In the genomic region with DNA sequence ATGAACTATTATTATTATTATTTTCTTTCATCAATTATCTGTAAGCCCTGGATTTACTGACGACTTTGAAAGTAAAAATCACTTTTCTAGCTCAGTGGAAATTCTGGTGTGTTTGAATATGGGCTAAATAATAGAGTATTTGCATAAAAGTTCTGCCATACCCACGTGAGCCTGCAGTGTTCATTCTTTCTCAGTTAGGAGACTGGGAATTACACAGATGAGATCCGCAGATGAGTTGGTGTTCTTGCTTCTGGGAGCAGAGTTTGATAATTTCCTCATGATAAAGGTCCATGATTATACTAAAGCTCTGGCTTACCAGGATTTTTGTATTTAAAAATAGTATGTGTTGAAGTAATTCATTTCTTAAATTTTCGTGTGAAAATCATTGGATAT, we compare ENCODE assay signal across 25 mouse cellular contexts.
DNase-seq lines count a peak whose midpoint lies in the region; ATAC-seq and TF ChIP-seq lines count a peak whose summit lies in the region.
"Had no signal": no experiment of that assay in that cellular context is flagged by ENCODE, and none has a peak within 500 bp of the region (broad histone marks: within the 10 kb centered on the region; RNA-seq: fewer than 3 reads in every experiment).

No protein-coding gene starts in this region.

- no peak overlapping the region for H3K9ac ChIP-seq in hindbrain, embryonic 15.5 days
- no peak overlapping the region for H3K9ac ChIP-seq in hindbrain, embryonic 11.5 days (ENCODE audit: low read depth, low read length)
- no peak overlapping the region for H3K9ac ChIP-seq in midbrain, embryonic 16.5 days (ENCODE audit: low read depth, low read length)
- no peak overlapping the region for H3K9ac ChIP-seq in midbrain, postnatal 0 days (replicated peaks; ENCODE audit: low read length, poor library complexity, severe bottlenecking)
- H3K9ac ChIP-seq in forebrain, embryonic 14.5 days (ENCODE audit: low read length): no peak overlapping the region
- H3K9ac ChIP-seq: limb, embryonic 12.5 days; liver, embryonic 15.5 days; lung, embryonic 14.5 days; midbrain, embryonic 12.5 days; neural tube, embryonic 12.5 days had no signal

- no peak for ATAC-seq in hindbrain, embryonic 15.5 days (ENCODE audit: low FRiP score, low read depth)
- no peak for ATAC-seq in hindbrain, embryonic 11.5 days (ENCODE audit: low FRiP score)
- ATAC-seq in midbrain, embryonic 16.5 days: peak; percentile 64; the same call in 1 of the 2 replicates
- ATAC-seq in midbrain, postnatal 0 days (ENCODE audit: low FRiP score): no peak
- peak; percentile 50; the same call in 1 of the 2 replicates for ATAC-seq in forebrain, embryonic 14.5 days
- no peak for ATAC-seq in megakaryocyte progenitor cell, adult 5-6 weeks (replicated peaks; ENCODE audit: poor library complexity)
- ATAC-seq: intestine, postnatal 0 days had no signal

- DNase-seq in hindbrain, embryonic 11.5 days (ENCODE audit: low spot score): no peak
- DNase-seq in midbrain, postnatal 0 days (ENCODE audit: low spot score): no peak
- peak; percentile 19 for DNase-seq in forebrain, embryonic 14.5 days (ENCODE audit: low spot score)
- no peak for DNase-seq in heart, postnatal 4 days
- DNase-seq: adrenal gland, postnatal 36 days; cerebellum, adult 2 months; cerebellum, postnatal 14 days; gastrocnemius, postnatal 14 days; heart, postnatal 14 days; kidney, adult 9 months; kidney, postnatal 10 days; lung, embryonic 14.5 days; lung, postnatal 14 days; thymus, adult 2 months; thymus, postnatal 4 days had no signal

- WGBS in hindbrain, embryonic 15.5 days: 37% methylated on average over 4 of the region's 4 CpGs
- 65% methylated on average over 4 of the region's 4 CpGs for WGBS in hindbrain, embryonic 11.5 days
- 41% methylated on average over 4 of the region's 4 CpGs for WGBS in midbrain, embryonic 16.5 days
- WGBS in midbrain, postnatal 0 days: 36% methylated on average over 4 of the region's 4 CpGs
- WGBS in forebrain, embryonic 14.5 days: 27% methylated on average over 4 of the region's 4 CpGs

- no peaks in the 10 kb centered on the region for H3K9me3 ChIP-seq in hindbrain, embryonic 15.5 days
- no peaks in the 10 kb centered on the region for H3K9me3 ChIP-seq in hindbrain, embryonic 11.5 days (ENCODE audit: control insufficient read depth, low read length)
- H3K9me3 ChIP-seq in midbrain, embryonic 16.5 days (replicated peaks; ENCODE audit: control insufficient read depth, low read length, poor library complexity, severe bottlenecking): no peaks in the 10 kb centered on the region
- H3K9me3 ChIP-seq in midbrain, postnatal 0 days (ENCODE audit: low read length): no peaks in the 10 kb centered on the region
- H3K9me3 ChIP-seq in forebrain, embryonic 14.5 days (replicated peaks; ENCODE audit: control insufficient read depth, low read length): no peaks in the 10 kb centered on the region
- H3K9me3 ChIP-seq: limb, embryonic 12.5 days; liver, embryonic 15.5 days; midbrain, embryonic 12.5 days; neural tube, embryonic 12.5 days had no signal

- peaks cover 6% of the 10 kb centered on the region; the same call in 1 of the 2 replicates for H3K4me1 ChIP-seq in hindbrain, embryonic 15.5 days (replicated peaks)
- H3K4me1 ChIP-seq in hindbrain, embryonic 11.5 days (replicated peaks; ENCODE audit: control insufficient read depth, insufficient read depth, low read length): no peaks in the 10 kb centered on the region
- 0 out of 2 replicates have a peak, but pooled peaks cover 2% of the 10 kb centered on the region for H3K4me1 ChIP-seq in midbrain, embryonic 16.5 days (ENCODE audit: control insufficient read depth, insufficient read depth, low read length)
- H3K4me1 ChIP-seq in midbrain, postnatal 0 days (ENCODE audit: insufficient read depth, low read length): no peaks in the 10 kb centered on the region
- no peaks in the 10 kb centered on the region for H3K4me1 ChIP-seq in forebrain, embryonic 14.5 days (ENCODE audit: control insufficient read depth, insufficient read depth, low read length)
- H3K4me1 ChIP-seq: limb, embryonic 12.5 days; liver, embryonic 15.5 days had no signal

- no peak overlapping the region for H3K4me3 ChIP-seq in hindbrain, embryonic 15.5 days
- H3K4me3 ChIP-seq in hindbrain, embryonic 11.5 days (ENCODE audit: low read depth, low read length): no peak overlapping the region
- no peak overlapping the region for H3K4me3 ChIP-seq in midbrain, embryonic 16.5 days (ENCODE audit: low read depth, low read length)
- H3K4me3 ChIP-seq in midbrain, postnatal 0 days (ENCODE audit: low read depth, low read length): no peak overlapping the region
- H3K4me3 ChIP-seq in forebrain, embryonic 14.5 days (ENCODE audit: low read depth, low read length): no peak overlapping the region
- H3K4me3 ChIP-seq: erythroblast, embryonic 14.5 days; limb, embryonic 12.5 days; liver, embryonic 15.5 days; midbrain, embryonic 12.5 days; neural tube, embryonic 12.5 days had no signal

- H3K4me2 ChIP-seq in hindbrain, embryonic 15.5 days: peak overlapping the region; percentile 61
- no peak overlapping the region for H3K4me2 ChIP-seq in hindbrain, embryonic 11.5 days (replicated peaks; ENCODE audit: low read depth, low read length)
- no peak overlapping the region for H3K4me2 ChIP-seq in midbrain, embryonic 16.5 days (ENCODE audit: low read length)
- H3K4me2 ChIP-seq in midbrain, postnatal 0 days (ENCODE audit: low read depth, low read length, poor library complexity, severe bottlenecking): no peak overlapping the region
- H3K4me2 ChIP-seq in forebrain, embryonic 14.5 days (ENCODE audit: low read length): peak overlapping the region; percentile 48; the same call in 1 of the 2 replicates
- H3K4me2 ChIP-seq: limb, embryonic 12.5 days; liver, embryonic 15.5 days; lung, embryonic 14.5 days had no signal

- TF ChIP-seq CTCF in midbrain, postnatal 0 days (IDR thresholded peaks at IDR 0.05): no peak

- no peak overlapping the region for H3K27ac ChIP-seq in hindbrain, embryonic 15.5 days (replicated peaks)
- H3K27ac ChIP-seq in hindbrain, embryonic 11.5 days (ENCODE audit: low read depth, low read length): no peak overlapping the region
- H3K27ac ChIP-seq in midbrain, embryonic 16.5 days (ENCODE audit: low read length): no peak overlapping the region
- no peak overlapping the region for H3K27ac ChIP-seq in midbrain, postnatal 0 days (ENCODE audit: low read depth, low read length)
- no peak overlapping the region for H3K27ac ChIP-seq in forebrain, embryonic 14.5 days (ENCODE audit: low read depth, low read length)
- H3K27ac ChIP-seq: limb, embryonic 12.5 days; liver, embryonic 15.5 days; neural tube, embryonic 12.5 days; stomach, postnatal 0 days had no signal

- H3K27me3 ChIP-seq in hindbrain, embryonic 15.5 days: no peaks in the 10 kb centered on the region
- no peaks in the 10 kb centered on the region for H3K27me3 ChIP-seq in hindbrain, embryonic 11.5 days (ENCODE audit: control insufficient read depth, insufficient read depth, low read length)
- H3K27me3 ChIP-seq in midbrain, embryonic 16.5 days (ENCODE audit: control insufficient read depth, insufficient read depth, low read depth, low read length): no peaks in the 10 kb centered on the region
- H3K27me3 ChIP-seq in midbrain, postnatal 0 days (ENCODE audit: insufficient read depth, low read length): no peaks in the 10 kb centered on the region
- no peaks in the 10 kb centered on the region for H3K27me3 ChIP-seq in forebrain, embryonic 14.5 days (replicated peaks; ENCODE audit: control insufficient read depth, insufficient read depth, low read length)
- H3K27me3 ChIP-seq: limb, embryonic 12.5 days; liver, embryonic 15.5 days; midbrain, embryonic 12.5 days; neural tube, embryonic 12.5 days had no signal

- H3K36me3 ChIP-seq in hindbrain, embryonic 15.5 days: no peaks in the 10 kb centered on the region
- H3K36me3 ChIP-seq in hindbrain, embryonic 11.5 days (ENCODE audit: control insufficient read depth, insufficient read depth, low read length): no peaks in the 10 kb centered on the region
- no peaks in the 10 kb centered on the region for H3K36me3 ChIP-seq in midbrain, embryonic 16.5 days (ENCODE audit: control insufficient read depth, insufficient read depth, low read length)
- H3K36me3 ChIP-seq in midbrain, postnatal 0 days (ENCODE audit: insufficient read depth, low read length): no peaks in the 10 kb centered on the region
- no peaks in the 10 kb centered on the region for H3K36me3 ChIP-seq in forebrain, embryonic 14.5 days (ENCODE audit: control insufficient read depth, insufficient read depth, low read length)
- H3K36me3 ChIP-seq: limb, embryonic 12.5 days; liver, embryonic 15.5 days; midbrain, embryonic 12.5 days; neural tube, embryonic 12.5 days had no signal

Comparison
In these comparisons a context has a peak if more than half of its experiments do, and no peak if none do; other contexts are left out.
1. ATAC-seq: peak in midbrain, embryonic 16.5 days (single experiment) and forebrain, embryonic 14.5 days (single experiment); none in hindbrain, embryonic 15.5 days (single experiment), hindbrain, embryonic 11.5 days (single experiment), midbrain, postnatal 0 days (single experiment) and megakaryocyte progenitor cell, adult 5-6 weeks (single experiment).
2. H3K4me2 ChIP-seq: peak in hindbrain, embryonic 15.5 days (single experiment) and forebrain, embryonic 14.5 days (single experiment); none in hindbrain, embryonic 11.5 days (single experiment), midbrain, embryonic 16.5 days (single experiment) and midbrain, postnatal 0 days (single experiment).